Mouse (Mus musculus) limb, embryonic 14.5 days (tissue): Measurements from ENCODE around the gene Tbx10. TPM values are rescaled to one million over a fixed set of nuclear protein-coding genes. Genes with fewer than 3 reads are reported as not detected.
"Not testable (repeated sequence)": the region's sequence is repeated elsewhere in the genome, so short reads cannot be mapped to it uniquely, and the experiment has no call there.

Source experiments
- ATAC-seq: fragments of 200-750 bp; cut with Nextera tagmentation; 2 replicates; pipeline ENCODE4 v1.8.0; 2017; ENCODE audit warnings: low read depth, moderate number of reproducible peaks, moderate TSS enrichment; ENCODE audit not compliant: low FRiP score
- DNase-seq: peaks from one replicate; pipeline ENCODE4 v3.0.0-alpha.2; 2015; ENCODE audit warnings: low spot score
- H3K27ac ChIP-seq: fragments of 300-500 bp; sonication (generic); replicated peaks from 2 replicates; pipeline ENCODE4 v1.5.1; 2014; ENCODE audit warnings: low read depth, mild to moderate bottlenecking, low read length, moderate library complexity, mixed read lengths
- H3K27me3 ChIP-seq: fragments of 300-500 bp; sonication (generic); 2 replicates; pipeline ENCODE4 v1.6.1; 2014; ENCODE audit warnings: low read length, mixed read lengths; ENCODE audit not compliant: control insufficient read depth, insufficient read depth
- H3K36me3 ChIP-seq: fragments of 300-500 bp; sonication (generic); 2 replicates; pipeline ENCODE4 v1.6.1; 2014; ENCODE audit warnings: mild to moderate bottlenecking, low read length, moderate library complexity, mixed read lengths; ENCODE audit not compliant: control insufficient read depth, insufficient read depth
- H3K4me1 ChIP-seq: fragments of 300-500 bp; sonication (generic); 2 replicates; pipeline ENCODE4 v1.6.1; 2014; ENCODE audit warnings: antibody characterized with exemption, low read length, mixed read lengths; ENCODE audit not compliant: control insufficient read depth, insufficient read depth
- H3K4me2 ChIP-seq: fragments of 300-500 bp; sonication (generic); replicated peaks from 2 replicates; pipeline ENCODE4 v1.6.1; 2014; ENCODE audit warnings: low read depth, mild to moderate bottlenecking, low read length, moderate library complexity; ENCODE audit not compliant: severe bottlenecking
- H3K4me3 ChIP-seq: fragments of 300-500 bp; sonication (generic); replicated peaks from 2 replicates; pipeline ENCODE4 v1.5.1; 2014; ENCODE audit warnings: low read length
- H3K9ac ChIP-seq: fragments of 300-500 bp; sonication (generic); 2 replicates; pipeline ENCODE4 v1.6.1; 2014; ENCODE audit warnings: mild to moderate bottlenecking, low read depth, low read length, moderate library complexity; ENCODE audit not compliant: severe bottlenecking
- H3K9me3 ChIP-seq: fragments of 300-500 bp; sonication (generic); 2 replicates; pipeline ENCODE4 v1.6.1; 2016; ENCODE audit warnings: low read length; ENCODE audit not compliant: control insufficient read depth
- POLR2A ChIP-seq: fragments of 200-500 bp; IDR thresholded peaks from 2 replicates; pipeline ENCODE4 v1.8.0; 2012; ENCODE audit warnings: inconsistent platforms, mild to moderate bottlenecking, moderate library complexity, borderline replicate concordance; ENCODE audit not compliant: insufficient read depth, insufficient read length; ENCODE audit errors: extremely low read depth
- WGBS: fragments of 180-500 bp; shearing (Covaris S2); extraction: QIAGEN DNeasy Blood & Tissue Kit; methylation state at CpG from one replicate; pipeline ENCODE4 v1.1.7; 2014; 5-methylcytosine and 5-hydroxymethylcytosine counted together
- polyA plus RNA-seq, 2 experiments: library from polyadenylated mRNA; depleted of rRNA in 1 of 2; stranded (reverse) in 1 of 2; unstranded in 1 of 2; fragments of >200 nt; fragmentation: Nextera tagmentation in 1 of 2; extraction: Ambion mirVana in 1 of 2; gene quantifications; 2 replicates each; pipeline versions ENCODE4 v1.2.1 to v1.2.3; 2012 to 2014

The Tbx10 gene
- polyA plus RNA-seq, 2 experiments = 0.08 to 0.28 TPM

GRCm38 (mm10) chr19:3966330-3967075 is 26.0 kb upstream of the Tbx10 start:
- no peaks in the 10 kb centered on the region for H3K36me3 ChIP-seq
- no peak for ATAC-seq
- no peaks in the 10 kb centered on the region for H3K27me3 ChIP-seq
- no peak for DNase-seq
- 73% methylated on average over 11 of the region's 11 CpGs for WGBS
- no peak overlapping the region for H3K27ac ChIP-seq
- no peaks in the 10 kb centered on the region for H3K9me3 ChIP-seq
- no peaks in the 10 kb centered on the region for H3K4me1 ChIP-seq
- no peak overlapping the region for H3K9ac ChIP-seq
- TF ChIP-seq POLR2A = no peak
- H3K4me3 ChIP-seq = no peak overlapping the region
- no peak overlapping the region for H3K4me2 ChIP-seq

- no peak overlapping the region for H3K4me2 ChIP-seq
- TF ChIP-seq POLR2A = no peak
- DNase-seq = no peak
- no peaks in the 10 kb centered on the region for H3K36me3 ChIP-seq
- no peaks in the 10 kb centered on the region for H3K27me3 ChIP-seq
- WGBS = 48% methylated on average over 3 of the region's 3 CpGs
- no peak overlapping the region for H3K9ac ChIP-seq
- H3K27ac ChIP-seq = no peak overlapping the region
- ATAC-seq = no peak
- H3K4me3 ChIP-seq = no peak overlapping the region
- H3K9me3 ChIP-seq = no peaks in the 10 kb centered on the region
- no peaks in the 10 kb centered on the region for H3K4me1 ChIP-seq
Observed at GRCm38 (mm10) chr19:3967258-3967657, 25.3 kb upstream of the Tbx10 start.

- Histone ChIP-seq H3K27me3 (no peaks in the 10 kb centered on the region), H3K9me3 (no peaks in the 10 kb centered on the region), H3K36me3 (no peaks in the 10 kb centered on the region), H3K4me2 (no peak within 1 kb of the TSS), H3K27ac (no peak within 1 kb of the TSS), H3K9ac (no peak within 1 kb of the TSS), H3K4me3 (no peak within 1 kb of the TSS), H3K4me1 (no peaks in the 10 kb centered on the region)
- DNase-seq = peak; percentile 64
- ATAC-seq = no peak
- WGBS = 25% methylated on average over 9 of the region's 9 CpGs
- TF ChIP-seq POLR2A = no peak
Observed at GRCm38 (mm10) chr19:3972229-3972628, 20.3 kb upstream of the Tbx10 start, which contains the start of gene Aldh3b2. Gene Aldh3b2 (plus strand): TSS chr19:3972328.

- not testable (repeated sequence) for H3K4me2 ChIP-seq, ATAC-seq, H3K27me3 ChIP-seq, H3K9me3 ChIP-seq, H3K4me3 ChIP-seq, H3K4me1 ChIP-seq, DNase-seq, H3K36me3 ChIP-seq, H3K27ac ChIP-seq, H3K9ac ChIP-seq
- 80% methylated on average over 6 of the region's 6 CpGs for WGBS
Observed at GRCm38 (mm10) chr19:3974608-3975007, 17.9 kb upstream of the Tbx10 start.

- no peak overlapping the region for H3K9ac ChIP-seq
- no peak overlapping the region for H3K4me3 ChIP-seq
- H3K27me3 ChIP-seq = no peaks in the 10 kb centered on the region
- no peak overlapping the region for H3K4me2 ChIP-seq
- DNase-seq = no peak
- no peak for ATAC-seq
- no peaks in the 10 kb centered on the region for H3K9me3 ChIP-seq
- no peak overlapping the region for H3K27ac ChIP-seq
- 82% methylated on average over 2 of the region's 2 CpGs for WGBS
- no peaks in the 10 kb centered on the region for H3K36me3 ChIP-seq
- no peak for TF ChIP-seq POLR2A
- no peaks in the 10 kb centered on the region for H3K4me1 ChIP-seq
Observed at GRCm38 (mm10) chr19:3975866-3976265, 16.7 kb upstream of the Tbx10 start.
